Mouse (Mus musculus): ENCODE data around the gene Cyp46a1.

Cyp46a1 gene

GRCm38 (mm10) chr12:108333895-108334445 lies at the start of gene Cyp46a1:
TSS of gene Cyp46a1 (plus strand) at chr12:108334381.
- DNase-seq (ENCODE audit: low spot score in 2 of 2) = peak; percentile 100

GRCm38 (mm10) chr12:108284455-108285224 lies 49.5 kb upstream of the Cyp46a1 start:
- DNase-seq (ENCODE audit: low spot score in 2 of 2) = no peak

GRCm38 (mm10) chr12:108285225-108286011 lies 48.8 kb upstream of the Cyp46a1 start:
- no peak for DNase-seq (ENCODE audit: low spot score in 2 of 2)

- DNase-seq (ENCODE audit: low spot score in 2 of 2) = no peak
These were observed 47.8 kb upstream of the Cyp46a1 start for GRCm38 (mm10) chr12:108286381-108286780.

GRCm38 (mm10) chr12:108287011-108287410 lies 47.2 kb upstream of the Cyp46a1 start:
- DNase-seq (ENCODE audit: low spot score in 2 of 2) = no peak

- no peak for DNase-seq (ENCODE audit: low spot score in 2 of 2)
These were observed 45.9 kb upstream of the Cyp46a1 start for GRCm38 (mm10) chr12:108288127-108288880.

- DNase-seq (ENCODE audit: low spot score in 2 of 2) = no peak
These were observed 41.8 kb upstream of the Cyp46a1 start for GRCm38 (mm10) chr12:108292419-108292818.

GRCm38 (mm10) chr12:108292957-108293356 lies 41.2 kb upstream of the Cyp46a1 start:
- DNase-seq (ENCODE audit: low spot score in 2 of 2) = peak in 1 of 2 experiments; percentile 69

- DNase-seq (ENCODE audit: low spot score in 2 of 2) = no peak
These were observed 39.6 kb upstream of the Cyp46a1 start for GRCm38 (mm10) chr12:108294620-108295019.

- DNase-seq (ENCODE audit: low spot score in 2 of 2) = no peak
These were observed 37.1 kb upstream of the Cyp46a1 start for GRCm38 (mm10) chr12:108297033-108297432.

GRCm38 (mm10) chr12:108301006-108301405 lies 33.2 kb upstream of the Cyp46a1 start:
- DNase-seq (ENCODE audit: low spot score in 2 of 2) = no peak

GRCm38 (mm10) chr12:108303778-108304365 lies 30.3 kb upstream of the Cyp46a1 start:
- no peak for DNase-seq (ENCODE audit: low spot score in 2 of 2)

- no peak for DNase-seq (ENCODE audit: low spot score in 2 of 2)
These were observed 29.0 kb upstream of the Cyp46a1 start for GRCm38 (mm10) chr12:108305172-108305571.

GRCm38 (mm10) chr12:108305812-108306794 lies 28.1 kb upstream of the Cyp46a1 start, which contains the start of gene Hhipl1:
TSS of gene Hhipl1 (plus strand) at chr12:108306270.
- no peak for DNase-seq (ENCODE audit: low spot score in 2 of 2)

GRCm38 (mm10) chr12:108307553-108307952 lies 26.6 kb upstream of the Cyp46a1 start:
- DNase-seq (ENCODE audit: low spot score in 2 of 2) = no peak

- no peak for DNase-seq (ENCODE audit: low spot score in 2 of 2)
These were observed 25.8 kb upstream of the Cyp46a1 start for GRCm38 (mm10) chr12:108308363-108308856.

- no peak for DNase-seq (ENCODE audit: low spot score in 2 of 2)
These were observed 24.9 kb upstream of the Cyp46a1 start for GRCm38 (mm10) chr12:108309116-108309794.

- DNase-seq (ENCODE audit: low spot score in 2 of 2) = no peak
These were observed 24.1 kb upstream of the Cyp46a1 start for GRCm38 (mm10) chr12:108310041-108310440.

GRCm38 (mm10) chr12:108310456-108311027 lies 23.6 kb upstream of the Cyp46a1 start:
- DNase-seq (ENCODE audit: low spot score in 2 of 2) = no peak
